Mouse (Mus musculus) spleen, adult 2 months (tissue): Measurements from ENCODE around the gene Cdk7.

Experiments
- CTCF ChIP-seq: fragments of 200-500 bp; IDR thresholded peaks from 2 replicates; pipeline ENCODE4 v1.5.1; 2011; ENCODE audit warnings: mild to moderate bottlenecking, inconsistent platforms; ENCODE audit not compliant: insufficient read depth, insufficient read length, insufficient replicate concordance; ENCODE audit errors: extremely low read depth
- POLR2A ChIP-seq: fragments of 200-500 bp; IDR thresholded peaks from 2 replicates; pipeline ENCODE4 v1.6.1; 2011; ENCODE audit warnings: low read depth, low read length, inconsistent platforms

DNA sequence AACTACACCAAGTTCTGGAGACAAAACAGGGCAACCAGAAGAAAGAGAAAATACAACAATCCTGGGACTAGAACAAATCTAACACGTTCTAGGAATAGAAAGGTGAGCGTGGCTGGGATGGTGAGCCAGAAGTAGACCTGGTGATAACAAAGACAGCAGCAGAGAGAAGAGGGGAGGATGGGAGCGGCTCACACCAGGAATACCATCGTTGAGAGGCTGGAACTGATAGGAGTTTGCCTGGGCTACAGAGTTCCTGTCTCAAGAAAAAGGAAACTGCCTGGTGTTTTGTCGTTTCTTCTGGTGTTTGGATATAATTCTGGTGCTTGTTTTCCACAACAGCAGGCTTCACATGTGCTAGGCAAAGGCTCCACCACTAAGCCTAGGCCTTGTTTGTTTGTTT, 2.7 kb downstream of the Cdk7 start:
- TF ChIP-seq CTCF (no peak), POLR2A (no peak)
